Mouse (Mus musculus) mammary gland, adult 2 months (tissue): ENCODE measurements around the gene Tnfaip8l2. TPM values are rescaled to one million over a fixed set of nuclear protein-coding genes. Genes with fewer than 3 reads are reported as not detected.

Experiments
- polyA plus RNA-seq: library from polyadenylated mRNA; depleted of rRNA; stranded (reverse); fragments of >200 nt; gene quantifications from 2 replicates; pipeline ENCODE4 v1.2.3, GENCODE M21; 2012; ENCODE audit warnings: low replicate concordance; rRNA removed

Gene Tnfaip8l2
- polyA plus RNA-seq: 44.7 and 78.5 TPM in 2 replicates

GRCm38 (mm10) chr3:95141952-95142616 is at the start of gene Tnfaip8l2:
Gene Tnfaip8l2, minus strand, starts transcription at chr3:95142360.

GRCm38 (mm10) chr3:95159987-95160963 is 18.1 kb upstream of the Tnfaip8l2 start, which contains the start of gene Sema6c:
Gene Sema6c, plus strand, starts transcription at chr3:95160457.

GRCm38 (mm10) chr3:95133680-95134101 is 8.5 kb downstream of the Tnfaip8l2 start, which contains the start of the genes Scnm1 and Lysmd1:
Gene Scnm1, minus strand, starts transcription at chr3:95134011.
Gene Lysmd1, plus strand, starts transcription at chr3:95134088.

GRCm38 (mm10) chr3:95124246-95124645 is 17.9 kb downstream of the Tnfaip8l2 start, which contains the start of gene Tmod4:
Gene Tmod4, plus strand, starts transcription at chr3:95124476.

GRCm38 (mm10) chr3:95110911-95111726 is 31.0 kb downstream of the Tnfaip8l2 start, which contains the start of gene Vps72:
Gene Vps72, plus strand, starts transcription at chr3:95111022.

GRCm38 (mm10) chr3:95106338-95107117 is 35.6 kb downstream of the Tnfaip8l2 start, which contains the start of gene Pip5k1a:
Gene Pip5k1a, minus strand, starts transcription at chr3:95106930.

Other genes with a start within 250 kb of the Tnfaip8l2 start
- 96.0 and 144 TPM in 2 replicates for gene Selenbp1, start 209.3 kb downstream of the Tnfaip8l2 start, polyA plus RNA-seq
- 15.1 and 25.0 TPM in 2 replicates for gene Rfx5, start 188.3 kb downstream of the Tnfaip8l2 start, polyA plus RNA-seq
- gene Pi4kb, start 167.6 kb downstream of the Tnfaip8l2 start, polyA plus RNA-seq: 39.5 and 57.8 TPM in 2 replicates
- gene Zfp687, start 126.9 kb downstream of the Tnfaip8l2 start, polyA plus RNA-seq: 21.6 and 25.1 TPM in 2 replicates
- gene Psmd4, start 99.7 kb downstream of the Tnfaip8l2 start, polyA plus RNA-seq: 120 and 164 TPM in 2 replicates
- 16.6 and 31.0 TPM in 2 replicates for gene Pip5k1a, start 35.4 kb downstream of the Tnfaip8l2 start, polyA plus RNA-seq
- 59.2 and 69.5 TPM in 2 replicates for gene Vps72, start 31.3 kb downstream of the Tnfaip8l2 start, polyA plus RNA-seq
- 0.29 and 95.0 TPM in 2 replicates for gene Tmod4, start 17.9 kb downstream of the Tnfaip8l2 start, polyA plus RNA-seq
- 33.2 and 59.5 TPM in 2 replicates for gene Scnm1, start 8.3 kb downstream of the Tnfaip8l2 start, polyA plus RNA-seq
- 5.5 and 9.7 TPM in 2 replicates for gene Lysmd1, start 8.3 kb downstream of the Tnfaip8l2 start, polyA plus RNA-seq
- gene Sema6c, start 18.1 kb upstream of the Tnfaip8l2 start, polyA plus RNA-seq: 36.1 and 54.1 TPM in 2 replicates
- 10.1 and 18.0 TPM in 2 replicates for gene Gabpb2, start 75.6 kb upstream of the Tnfaip8l2 start, polyA plus RNA-seq
- 75.4 and 77.4 TPM in 2 replicates for gene Cdc42se1, start 86.4 kb upstream of the Tnfaip8l2 start, polyA plus RNA-seq
- gene Mllt11, start 89.8 kb upstream of the Tnfaip8l2 start, polyA plus RNA-seq: 15.6 and 32.3 TPM in 2 replicates
- gene Gm128, start 99.2 kb upstream of the Tnfaip8l2 start, polyA plus RNA-seq: 0.38 and 0.46 TPM in 2 replicates
- gene Bnipl, start 108.8 kb upstream of the Tnfaip8l2 start, polyA plus RNA-seq: 1.2 and 2.4 TPM in 2 replicates
- gene Mindy1, start 139.0 kb upstream of the Tnfaip8l2 start, polyA plus RNA-seq: 96.5 and 107 TPM in 2 replicates
- gene Prune1, start 139.7 kb upstream of the Tnfaip8l2 start, polyA plus RNA-seq: 14.0 and 42.8 TPM in 2 replicates
- gene Anxa9, start 164.8 kb upstream of the Tnfaip8l2 start, polyA plus RNA-seq: 3.0 and 7.5 TPM in 2 replicates
- 86.4 and 142 TPM in 2 replicates for gene Cers2, start 172.4 kb upstream of the Tnfaip8l2 start, polyA plus RNA-seq
- gene Setdb1, start 214.8 kb upstream of the Tnfaip8l2 start, polyA plus RNA-seq: 10.2 and 20.4 TPM in 2 replicates